Mouse (Mus musculus): ENCODE measurements around the gene Vmo1.

DNA sequence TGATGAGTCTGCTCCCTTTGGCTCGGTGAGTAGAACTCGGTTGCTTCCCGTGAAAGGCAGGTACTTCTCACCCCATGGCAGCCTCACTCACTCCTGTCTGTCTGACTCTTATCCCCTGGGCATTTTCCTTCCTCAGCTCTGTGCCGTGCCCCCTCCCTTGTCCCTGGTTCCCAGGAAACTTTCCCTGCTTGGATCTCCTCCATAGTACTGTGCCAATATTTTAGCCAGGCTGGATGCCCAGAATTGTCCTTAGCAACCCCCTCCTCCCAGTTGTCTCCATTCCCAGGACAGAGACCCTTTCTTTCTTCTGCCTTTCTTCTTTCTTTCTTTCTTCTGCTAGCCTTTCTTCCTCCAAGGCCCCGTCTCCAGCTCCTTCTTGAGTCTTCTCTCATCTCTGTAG lies 27.0 kb upstream of the Vmo1 start:
- TF ChIP-seq CTCF (IDR thresholded peaks at IDR 0.05; ENCODE audit: low read depth) (no peak), EP300 (optimal IDR thresholded peaks at IDR 0.05) (no peak)

Data from stomach, postnatal 0 days (tissue).